Mouse (Mus musculus) cortical plate, adult 2 months (tissue): ENCODE data around the gene Speer4f2. TPM values are rescaled to one million over a fixed set of nuclear protein-coding genes. Genes with fewer than 3 reads are reported as not detected.
"Not testable (repeated sequence)": the region's sequence is repeated elsewhere in the genome, so short reads cannot be mapped to it uniquely, and the experiment has no call there.

Experiments
- H3K27ac ChIP-seq: fragments of 200-500 bp; 2 replicates; pipeline ENCODE4 v1.5.1; 2012; ENCODE audit warnings: low read length, control low read depth, inconsistent platforms; ENCODE audit not compliant: insufficient read depth
- H3K4me1 ChIP-seq: fragments of 200-500 bp; 2 replicates; pipeline ENCODE4 v1.6.1; 2011; ENCODE audit warnings: low read length; ENCODE audit not compliant: control insufficient read depth, insufficient read depth
- H3K4me3 ChIP-seq: fragments of 200-500 bp; 2 replicates; pipeline ENCODE4 v1.5.1; 2011; ENCODE audit warnings: mild to moderate bottlenecking, low read length, control low read depth; ENCODE audit not compliant: insufficient read depth
- CTCF ChIP-seq: fragments of 200-500 bp; IDR thresholded peaks from 2 replicates; pipeline ENCODE4 v1.5.1; 2011; ENCODE audit warnings: mild to moderate bottlenecking, control low read depth, low read length; ENCODE audit not compliant: insufficient read depth; ENCODE audit errors: extremely low read depth
- POLR2A ChIP-seq: fragments of 200-500 bp; IDR thresholded peaks from 2 replicates; pipeline ENCODE4 v1.6.1; 2011; ENCODE audit warnings: mild to moderate bottlenecking, low read length, control low read depth; ENCODE audit not compliant: insufficient read depth; ENCODE audit errors: extremely low read depth
- polyA plus RNA-seq: library from polyadenylated mRNA; depleted of rRNA; stranded (reverse); fragments of >200 nt; gene quantifications from 2 replicates; pipeline ENCODE4 v1.2.3, GENCODE M21; 2012; rRNA removed

Speer4f2 gene
- polyA plus RNA-seq = not detected in 2 replicates

- not testable (repeated sequence) for H3K27ac ChIP-seq, H3K4me1 ChIP-seq, H3K4me3 ChIP-seq
Observed at GRCm38 (mm10) chr5:17372880-17373279, at the start of gene Speer4f2. TSS of gene Speer4f2 (plus strand) at chr5:17373180.

- Histone ChIP-seq H3K27ac (no peak overlapping the region), H3K4me1 (no peaks in the 10 kb centered on the region), H3K4me3 (no peak overlapping the region)
- TF ChIP-seq POLR2A (no peak), CTCF (no peak)
Observed at GRCm38 (mm10) chr5:17328946-17329566, 43.9 kb upstream of the Speer4f2 start.

GRCm38 (mm10) chr5:17334836-17335235 is 38.1 kb upstream of the Speer4f2 start:
- no peak overlapping the region for H3K27ac ChIP-seq
- no peak overlapping the region for H3K4me3 ChIP-seq
- no peaks in the 10 kb centered on the region for H3K4me1 ChIP-seq
- TF ChIP-seq CTCF (no peak), POLR2A (no peak)

- H3K4me3 ChIP-seq, H3K4me1 ChIP-seq, H3K27ac ChIP-seq: not testable (repeated sequence)
Observed at GRCm38 (mm10) chr5:17345741-17346140, 27.2 kb upstream of the Speer4f2 start.

- no peaks in the 10 kb centered on the region for H3K4me1 ChIP-seq
- no peak overlapping the region for H3K27ac ChIP-seq
- TF ChIP-seq CTCF (no peak), POLR2A (no peak)
- H3K4me3 ChIP-seq = no peak overlapping the region
Observed at GRCm38 (mm10) chr5:17359394-17359999, 13.5 kb upstream of the Speer4f2 start.

GRCm38 (mm10) chr5:17389926-17390325 is 16.9 kb downstream of the Speer4f2 start:
- H3K4me3 ChIP-seq = no peak overlapping the region
- TF ChIP-seq POLR2A = no peak
- TF ChIP-seq CTCF = no peak

GRCm38 (mm10) chr5:17391207-17391606 is 18.2 kb downstream of the Speer4f2 start:
- Histone ChIP-seq H3K27ac (no peak overlapping the region), H3K4me1 (no peaks in the 10 kb centered on the region), H3K4me3 (no peak overlapping the region)
- TF ChIP-seq POLR2A (no peak), CTCF (no peak)

More at GRCm38 (mm10) chr5:17389926-17390325, 16.9 kb downstream of the Speer4f2 start:
- no peak overlapping the region for H3K27ac ChIP-seq
- H3K4me1 ChIP-seq = no peaks in the 10 kb centered on the region

GRCm38 (mm10) chr5:17400571-17400970 is 27.6 kb downstream of the Speer4f2 start:
- Histone ChIP-seq H3K27ac (no peak overlapping the region), H3K4me1 (no peaks in the 10 kb centered on the region), H3K4me3 (no peak overlapping the region)
- TF ChIP-seq CTCF = no peak
- TF ChIP-seq POLR2A = no peak

GRCm38 (mm10) chr5:17401206-17402077 is 28.5 kb downstream of the Speer4f2 start:
- TF ChIP-seq POLR2A (no peak), CTCF (no peak)
- no peaks in the 10 kb centered on the region for H3K4me1 ChIP-seq
- no peak overlapping the region for H3K27ac ChIP-seq
- no peak overlapping the region for H3K4me3 ChIP-seq
